Mouse (Mus musculus) CH12F3 (cell line): ENCODE measurements around the gene Itgae.

Experiments
- in situ Hi-C: fragments of 300-500 bp; cut with MboI; formaldehyde crosslinking; loops from 2 replicates; pipeline ENCODE4 v1.14.3; 2020; ENCODE audit warnings: low sequenced_read_pairs

Itgae gene

DNA sequence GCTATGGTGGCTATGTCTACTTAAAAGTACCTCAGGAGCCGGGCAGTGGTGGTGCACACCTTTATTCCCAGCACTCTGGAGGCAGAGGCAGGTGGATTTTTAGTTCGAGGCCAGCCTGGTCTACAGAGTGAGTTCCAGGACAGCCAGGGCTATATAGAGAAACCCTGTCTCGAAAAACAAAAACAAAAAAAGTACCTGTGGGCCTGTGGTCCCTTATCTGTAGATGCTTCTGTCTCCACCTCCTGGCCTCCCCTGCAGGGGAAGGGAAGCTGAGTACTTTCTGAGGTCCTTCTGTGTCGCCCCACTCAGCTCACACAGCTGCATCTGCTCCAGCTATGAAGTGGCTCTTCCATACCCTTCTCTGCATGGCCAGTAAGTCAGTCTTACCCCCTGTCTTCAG is at the start of gene Itgae:
TSS of gene Itgae (plus strand) at position 301 of the 400 bp plus-strand sequence.
- in situ Hi-C loops, result no loop called here

DNA sequence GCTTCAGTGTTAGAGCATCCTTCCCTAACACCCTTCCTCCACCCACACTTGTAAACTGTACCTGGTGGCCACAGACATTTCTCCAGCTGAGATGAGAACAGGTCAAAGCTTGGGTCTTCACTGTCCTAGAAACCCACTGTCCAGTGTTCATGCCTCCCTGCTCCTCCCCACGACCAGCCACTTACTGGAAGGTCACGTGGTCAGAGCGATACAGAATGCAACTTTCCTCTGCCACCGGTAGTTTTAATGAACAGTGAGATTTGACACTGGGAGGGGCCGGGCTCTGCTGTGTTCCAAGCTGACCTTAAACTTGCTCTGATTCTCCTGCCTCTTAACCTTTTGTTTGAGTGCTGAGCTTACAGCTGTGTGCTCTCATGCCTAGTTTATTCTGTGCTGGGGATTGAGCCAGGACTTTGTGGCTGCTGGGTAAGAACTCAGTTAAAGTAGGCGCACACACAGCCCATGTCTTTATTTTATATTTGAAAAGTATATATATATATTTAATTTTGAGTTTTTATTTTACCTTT is 46.1 kb upstream of the Itgae start:
- in situ Hi-C loops, result loop anchor here (5.0 kb wide), 1 partner anchor 37 kb away; no protein-coding TSS in a partner anchor

- in situ Hi-C loops, result loop anchor here (5.0 kb wide), 1 partner anchor 37 kb away; no protein-coding TSS in a partner anchor
Observed at GRCm38 (mm10) chr11:73044789-73045188, 45.6 kb upstream of the Itgae start.

- in situ Hi-C loops, result no loop called here
Observed at GRCm38 (mm10) chr11:73047542-73047996, 42.8 kb upstream of the Itgae start, which contains the start of gene Ncbp3. TSS of gene Ncbp3 (plus strand) at chr11:73047783.

GRCm38 (mm10) chr11:73048030-73048876 is 42.1 kb upstream of the Itgae start:
- in situ Hi-C loops, result no loop called here

- in situ Hi-C loops, result no loop called here
Observed at GRCm38 (mm10) chr11:73049335-73049734, 41.0 kb upstream of the Itgae start.

GRCm38 (mm10) chr11:73052795-73053194 is 37.6 kb upstream of the Itgae start:
- in situ Hi-C loops, result no loop called here

- in situ Hi-C loops, result no loop called here
Observed at GRCm38 (mm10) chr11:73057701-73058100, 32.7 kb upstream of the Itgae start.

GRCm38 (mm10) chr11:73059630-73060029 is 30.8 kb upstream of the Itgae start:
- in situ Hi-C loops, result no loop called here

DNA sequence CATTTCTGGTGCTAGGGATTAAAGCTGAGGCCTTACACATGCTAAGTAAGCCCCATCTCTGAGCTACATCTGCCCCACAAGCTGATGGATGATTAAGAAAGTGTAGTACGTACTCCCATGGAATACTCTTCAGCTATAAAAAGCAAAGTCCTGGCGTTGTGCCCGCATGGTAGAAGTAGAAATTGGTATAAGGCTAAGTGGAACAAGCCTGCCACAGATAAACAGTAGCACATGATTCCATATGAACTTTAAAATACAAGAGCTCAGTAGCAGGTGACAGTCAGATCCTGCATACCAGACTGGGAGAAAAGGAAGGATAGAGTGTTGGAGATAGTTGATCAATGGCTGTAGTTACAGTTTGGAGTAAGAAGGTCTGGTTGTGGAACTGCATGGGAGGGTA is 29.0 kb upstream of the Itgae start:
- in situ Hi-C loops, result no loop called here

DNA sequence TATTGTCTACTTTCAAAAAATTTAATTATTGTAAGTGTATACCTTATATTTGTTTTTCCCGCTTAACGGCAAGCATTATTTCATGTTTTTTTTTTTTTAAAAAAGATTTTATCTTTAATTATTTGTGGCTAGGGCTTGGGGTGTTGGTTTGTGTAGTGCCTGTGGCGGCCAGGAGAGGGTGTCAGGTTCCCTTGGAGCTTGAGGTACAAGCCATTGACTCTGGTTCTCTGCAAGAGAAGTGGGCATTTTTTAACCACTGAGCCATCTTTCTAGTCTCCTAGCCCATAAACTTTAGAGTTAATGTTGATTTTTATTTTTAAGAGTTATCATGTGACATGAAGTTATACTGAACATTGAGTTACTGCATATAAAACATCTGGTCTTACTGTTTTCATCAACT is 18.5 kb upstream of the Itgae start:
- in situ Hi-C loops, result no loop called here

DNA sequence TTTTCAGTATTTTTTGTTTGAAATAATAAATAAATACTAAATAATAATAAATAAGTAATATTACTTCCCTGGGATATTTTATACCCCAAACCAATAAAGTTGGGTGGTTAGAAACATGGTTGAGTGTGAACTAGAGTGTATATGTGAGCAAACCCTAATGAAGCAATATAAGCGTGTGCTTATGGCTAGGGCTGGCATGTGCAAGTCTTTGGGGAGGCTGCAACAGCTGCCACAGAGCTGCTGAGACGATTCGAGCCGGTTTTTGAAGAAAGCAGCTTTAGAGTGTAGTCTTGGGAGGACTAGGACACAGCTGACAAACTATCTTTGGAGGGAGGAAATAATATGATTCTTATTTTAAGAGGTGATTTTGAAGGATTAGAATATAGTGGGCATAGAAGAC is 14.1 kb upstream of the Itgae start:
- in situ Hi-C loops, result no loop called here

- in situ Hi-C loops, result no loop called here
Observed at GRCm38 (mm10) chr11:73076733-73077132, 13.7 kb upstream of the Itgae start.

DNA sequence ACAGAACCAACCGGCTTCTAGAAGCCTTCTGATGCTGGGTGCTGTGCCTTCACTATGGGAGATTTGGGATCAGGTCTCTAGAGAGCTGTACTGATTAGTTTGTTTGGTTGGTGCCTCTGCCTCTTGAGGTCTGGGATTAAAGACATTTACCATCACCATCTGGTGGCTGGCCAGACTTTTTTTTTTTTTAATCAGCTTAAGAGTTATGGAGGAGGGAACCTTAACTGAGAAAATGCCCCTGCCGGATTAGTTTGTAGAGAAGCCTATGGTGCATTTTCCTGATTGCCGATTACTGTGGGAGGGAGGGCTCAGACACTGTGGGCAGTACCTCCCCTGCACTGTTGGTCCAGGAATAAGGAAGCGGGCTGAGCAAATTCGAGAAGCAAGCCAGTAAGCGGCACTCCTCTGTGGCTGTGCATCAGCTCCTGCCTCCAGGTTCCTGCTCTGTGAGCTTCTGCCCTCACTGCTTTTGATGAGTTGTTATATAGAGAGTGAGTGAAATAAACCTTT is 13.1 kb upstream of the Itgae start:
- in situ Hi-C loops, result no loop called here

DNA sequence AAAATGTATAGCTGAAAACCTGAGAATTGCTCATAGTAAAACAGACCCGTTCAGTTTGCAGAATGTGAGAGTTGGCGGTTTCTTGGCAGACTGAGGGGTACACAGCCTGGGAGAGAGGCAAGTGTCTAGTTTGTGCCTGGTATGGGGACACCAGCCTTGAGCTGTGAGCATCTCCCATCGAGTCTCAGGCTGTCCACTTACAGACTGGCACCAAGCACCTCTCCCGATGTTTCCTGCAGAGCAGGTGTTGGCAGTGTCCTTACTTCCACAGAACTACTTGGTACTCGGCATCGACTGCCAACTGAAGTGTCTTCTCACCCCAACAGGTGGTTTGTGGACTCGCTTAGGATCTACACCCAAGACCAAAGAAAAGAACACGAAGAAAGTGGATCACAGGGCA is 11.8 kb upstream of the Itgae start:
- in situ Hi-C loops, result no loop called here

DNA sequence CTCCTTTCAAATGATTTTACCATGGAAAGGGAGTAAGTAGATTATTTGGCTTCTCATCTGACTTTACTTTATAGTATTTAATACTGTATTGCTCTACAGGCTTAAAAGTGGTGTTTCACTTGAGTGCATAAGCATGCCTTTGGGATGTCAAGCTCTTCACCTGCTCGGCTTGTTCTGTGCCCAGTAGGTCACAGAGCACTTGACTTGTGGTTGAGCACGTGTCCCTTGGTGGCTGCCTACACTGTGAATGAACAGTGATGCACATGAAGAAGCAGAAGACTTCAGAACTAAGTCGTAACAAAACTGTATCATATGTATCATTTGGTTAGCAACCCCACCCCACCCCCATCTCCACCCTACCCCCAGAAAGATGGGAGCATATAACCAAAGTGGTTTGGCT is 10.1 kb upstream of the Itgae start:
- in situ Hi-C loops, result no loop called here

DNA sequence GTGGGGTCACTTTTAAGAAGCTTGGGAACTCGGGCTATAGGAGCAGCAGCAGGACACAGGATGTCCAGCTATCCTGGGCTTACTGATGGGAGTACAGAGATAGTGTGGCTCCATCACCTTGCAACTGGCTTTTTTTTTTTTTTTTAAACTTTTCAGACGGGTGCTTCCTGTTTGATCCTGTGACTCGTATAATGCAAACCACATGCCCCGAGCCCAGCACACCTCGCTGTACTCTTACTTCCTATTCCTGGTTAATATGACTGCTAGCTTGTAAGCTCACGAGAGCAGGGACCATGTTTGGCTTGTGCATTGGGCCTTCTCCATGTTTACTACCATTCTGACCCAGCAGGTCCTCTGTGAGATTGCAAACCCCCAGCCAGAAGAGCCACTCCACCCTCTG is 6.1 kb upstream of the Itgae start:
- in situ Hi-C loops, result no loop called here

- in situ Hi-C loops, result no loop called here
Observed at GRCm38 (mm10) chr11:73084804-73085231, 5.6 kb upstream of the Itgae start.

DNA sequence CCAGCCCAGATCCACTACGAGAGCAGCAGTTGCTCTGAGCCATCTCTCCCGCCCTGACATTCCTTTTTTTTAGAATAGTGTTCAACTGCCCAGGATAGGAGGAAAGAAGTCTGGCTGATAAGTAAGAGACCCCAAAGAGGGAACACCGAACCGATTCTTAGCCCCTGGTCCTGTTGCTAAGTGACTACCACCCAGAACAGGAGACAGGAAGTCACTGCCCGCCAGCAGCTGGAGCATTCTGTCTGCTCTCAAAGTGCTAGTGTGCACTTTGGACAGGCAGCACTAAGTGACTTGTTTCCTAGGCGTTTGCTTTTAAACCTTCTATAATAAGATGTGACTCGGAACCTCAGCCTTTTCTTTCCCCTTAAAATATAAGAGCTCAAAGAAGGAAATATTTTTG is 5.0 kb upstream of the Itgae start:
- in situ Hi-C loops, result no loop called here

- in situ Hi-C loops, result no loop called here
Observed at GRCm38 (mm10) chr11:73087700-73088480, 2.5 kb upstream of the Itgae start.

DNA sequence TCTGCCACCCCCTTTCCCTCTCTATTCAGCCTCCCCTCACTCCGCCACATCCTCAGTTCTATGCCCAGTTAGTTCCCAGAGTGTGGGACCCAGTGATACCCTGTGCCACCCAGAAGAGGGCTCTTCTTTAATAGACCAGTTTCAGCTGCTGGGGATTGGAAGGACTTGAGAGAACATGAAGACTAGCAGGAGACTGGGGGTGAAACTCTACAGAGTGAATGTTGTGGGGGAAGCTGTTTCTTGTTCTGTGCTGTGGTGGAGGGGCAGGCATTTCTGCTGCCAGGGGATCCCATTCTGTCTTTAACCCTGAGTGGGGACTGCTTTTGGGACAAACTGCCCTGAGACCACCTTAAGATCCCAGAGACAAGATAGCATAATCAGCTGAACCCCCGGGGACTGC is 443 bp downstream of the Itgae start:
- in situ Hi-C loops, result no loop called here
